Mouse (Mus musculus) layer of hippocampus, postnatal 36 days (tissue): ENCODE data around the gene Pemt. TPM values are rescaled to one million over a fixed set of nuclear protein-coding genes. Genes with fewer than 3 reads are reported as not detected.

Experiments used
- DNase-seq, 2 experiments: peaks; one replicate each; pipeline ENCODE4 v3.0.0; 2022
- total RNA-seq, 2 experiments: library from RNA; stranded (reverse); gene quantifications; 2 replicates each; pipeline ENCODE4 v1.2.3; 2021

Pemt gene
- total RNA-seq, 2 experiments from 2014 or later = 4.6 to 5.6 TPM

GRCm38 (mm10) chr11:60048841-60049240 is 2.6 kb upstream of the Pemt start:
- DNase-seq = no peak

- DNase-seq = no peak
Observed at GRCm38 (mm10) chr11:60045676-60046057, 622 bp downstream of the Pemt start.

GRCm38 (mm10) chr11:60044777-60045176 is 1.5 kb downstream of the Pemt start:
- DNase-seq = no peak

- DNase-seq = no peak
Observed at GRCm38 (mm10) chr11:60042277-60042676, 4.0 kb downstream of the Pemt start.

- no peak for DNase-seq
Observed at GRCm38 (mm10) chr11:60036537-60037220, 9.6 kb downstream of the Pemt start.

- DNase-seq = no peak
Observed at GRCm38 (mm10) chr11:60034911-60035400, 11.3 kb downstream of the Pemt start.

GRCm38 (mm10) chr11:60034293-60034692 is 12.0 kb downstream of the Pemt start:
- no peak for DNase-seq

GRCm38 (mm10) chr11:60032586-60033430 is 13.5 kb downstream of the Pemt start:
- DNase-seq = peak in 1 of 2 experiments; percentile 29

GRCm38 (mm10) chr11:60030747-60031331 is 15.4 kb downstream of the Pemt start:
- DNase-seq = no peak

- DNase-seq = no peak
Observed at GRCm38 (mm10) chr11:60029976-60030375, 16.3 kb downstream of the Pemt start.

GRCm38 (mm10) chr11:60027913-60028875 is 18.1 kb downstream of the Pemt start:
- DNase-seq = peak; percentile 15 to 23

DNA sequence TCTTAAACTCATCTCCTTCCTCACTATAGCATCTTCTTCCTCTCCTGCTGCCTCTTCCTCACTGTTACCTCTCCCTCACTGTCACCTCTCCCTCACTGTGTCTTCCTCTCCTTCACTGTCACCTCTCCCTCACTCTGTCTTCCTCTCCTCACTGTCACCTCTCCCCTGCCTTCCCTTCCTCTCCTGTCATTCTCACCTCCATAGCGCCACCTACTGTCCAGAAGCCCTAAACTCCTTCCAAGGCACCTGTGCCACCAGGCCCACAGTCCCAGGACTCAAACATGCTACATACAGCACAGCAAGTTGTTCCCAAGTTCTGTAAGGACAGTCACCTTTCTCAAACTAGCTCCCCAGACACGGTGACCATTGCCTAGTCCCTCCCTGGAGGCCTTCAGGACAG is 19.0 kb downstream of the Pemt start:
- DNase-seq = peak; percentile 59 to 80

GRCm38 (mm10) chr11:60026166-60026565 is 20.1 kb downstream of the Pemt start:
- no peak for DNase-seq

DNA sequence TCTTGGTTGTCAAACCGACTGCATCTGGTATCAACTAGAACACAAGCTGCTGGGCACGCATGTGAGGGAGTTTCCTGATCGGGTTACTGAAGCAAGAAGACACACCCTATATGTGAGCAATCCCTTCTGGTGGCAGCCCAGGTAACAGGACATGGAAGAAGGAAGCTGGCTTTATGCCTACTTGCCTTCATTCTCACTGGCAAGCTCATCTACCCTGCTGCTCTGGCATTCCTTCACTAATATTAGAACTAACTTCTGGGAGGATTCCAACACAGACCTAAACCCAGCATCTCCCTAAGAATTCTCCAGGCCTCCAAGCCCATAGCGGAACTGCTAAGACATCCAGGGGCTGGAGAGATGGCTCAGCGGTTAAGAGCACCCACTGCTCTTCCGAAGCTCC is 25.1 kb downstream of the Pemt start:
- DNase-seq = no peak

DNA sequence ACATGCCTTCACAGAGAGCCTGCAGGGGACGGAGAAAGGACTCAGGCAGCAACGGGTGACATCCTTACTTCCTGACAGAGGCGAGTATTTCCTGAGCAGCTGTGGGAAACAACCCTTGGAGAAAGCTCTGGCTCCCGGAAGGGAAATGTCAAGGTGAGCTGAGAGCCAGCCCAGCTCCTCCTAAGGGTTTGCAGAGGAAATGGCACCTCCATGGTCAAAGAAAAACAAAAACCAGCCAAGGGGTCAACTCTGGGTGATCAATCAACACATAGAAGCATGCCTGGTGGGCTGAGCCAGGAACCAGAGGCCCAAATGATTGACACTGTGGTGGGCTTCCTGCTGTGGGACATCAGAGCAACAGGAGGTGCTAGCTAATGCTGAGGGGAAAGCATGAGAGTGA is 29.6 kb downstream of the Pemt start:
- no peak for DNase-seq

GRCm38 (mm10) chr11:60011516-60011915 is 34.8 kb downstream of the Pemt start:
- DNase-seq = no peak

- no peak for DNase-seq
Observed at GRCm38 (mm10) chr11:60009451-60009850, 36.8 kb downstream of the Pemt start.

- DNase-seq = no peak
Observed at GRCm38 (mm10) chr11:60005866-60006265, 40.4 kb downstream of the Pemt start.

GRCm38 (mm10) chr11:60004716-60005115 is 41.6 kb downstream of the Pemt start:
- no peak for DNase-seq

DNA sequence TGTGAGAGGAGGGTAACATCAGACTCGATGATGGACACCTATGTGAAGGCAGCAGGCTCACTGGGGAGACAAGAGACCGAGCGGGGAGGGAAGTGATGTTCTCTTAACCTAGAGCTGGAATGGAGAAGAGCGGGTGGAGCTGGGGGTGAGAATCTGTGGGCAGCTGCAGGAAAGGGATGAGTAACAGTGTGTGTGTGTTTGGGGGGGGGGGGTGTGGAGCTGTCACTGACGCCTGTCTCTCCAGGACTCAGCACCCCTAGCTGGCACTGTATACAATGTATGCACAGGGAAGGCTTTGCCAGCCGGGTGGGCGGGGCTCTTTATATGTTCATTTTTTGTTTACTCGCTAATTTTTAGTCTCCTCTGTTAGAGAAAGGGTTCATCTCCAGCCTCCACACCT is 42.5 kb downstream of the Pemt start:
- no peak for DNase-seq

- DNase-seq = no peak
Observed at GRCm38 (mm10) chr11:60001231-60001980, 44.9 kb downstream of the Pemt start.
